Mouse (Mus musculus) forebrain, embryonic 16.5 days (tissue): ENCODE data around the gene Zbtb34. TPM values are rescaled to one million over a fixed set of nuclear protein-coding genes. Genes with fewer than 3 reads are reported as not detected.

Experiments used
- ATAC-seq: fragments of 200-750 bp; cut with Nextera tagmentation; 2 replicates; pipeline ENCODE4 v1.8.0; 2017; ENCODE audit warnings: mild to moderate bottlenecking, moderate library complexity
- H3K27ac ChIP-seq: fragments of 300-500 bp; sonication (generic); 2 replicates; pipeline ENCODE4 v1.5.1; 2014; ENCODE audit warnings: low read length, control low read depth
- H3K27me3 ChIP-seq: fragments of 300-500 bp; sonication (generic); replicated peaks from 2 replicates; pipeline ENCODE4 v1.6.1; 2014; ENCODE audit warnings: low read length; ENCODE audit not compliant: control insufficient read depth, insufficient read depth
- H3K36me3 ChIP-seq: fragments of 300-500 bp; sonication (generic); 2 replicates; pipeline ENCODE4 v1.6.1; 2014; ENCODE audit not compliant: control insufficient read depth, insufficient read depth
- H3K4me1 ChIP-seq: fragments of 300-500 bp; sonication (generic); replicated peaks from 2 replicates; pipeline ENCODE4 v1.6.1; 2014; ENCODE audit warnings: low read length; ENCODE audit not compliant: control insufficient read depth, insufficient read depth
- H3K4me2 ChIP-seq: fragments of 300-500 bp; sonication (generic); 2 replicates; pipeline ENCODE4 v1.6.1; 2014; ENCODE audit warnings: mild to moderate bottlenecking, low read length, control low read depth
- H3K4me3 ChIP-seq: fragments of 300-500 bp; sonication (generic); replicated peaks from 2 replicates; pipeline ENCODE4 v1.5.1; 2014; ENCODE audit warnings: mild to moderate bottlenecking, low read length, control low read depth
- H3K9ac ChIP-seq: fragments of 300-500 bp; sonication (generic); replicated peaks from 2 replicates; pipeline ENCODE4 v1.6.1; 2014; ENCODE audit warnings: low read depth, low read length, control low read depth
- H3K9me3 ChIP-seq: fragments of 300-500 bp; sonication (generic); 2 replicates; pipeline ENCODE4 v1.6.1; 2016; ENCODE audit warnings: low read length; ENCODE audit not compliant: control insufficient read depth
- WGBS: fragments of 180-500 bp; shearing (Covaris S2); extraction: QIAGEN DNeasy Blood & Tissue Kit; methylation state at CpG from one replicate; pipeline ENCODE4 v1.1.7; 2014; 5-methylcytosine and 5-hydroxymethylcytosine counted together
- polyA plus RNA-seq: library from polyadenylated mRNA; unstranded; fragments of >200 nt; fragmentation: Nextera tagmentation; extraction: Ambion mirVana; gene quantifications from 2 replicates; pipeline ENCODE4 v1.2.1, GENCODE M21; 2015

Gene Zbtb34
- polyA plus RNA-seq, 1 experiment from 2014 or later = 10.1 TPM

DNA sequence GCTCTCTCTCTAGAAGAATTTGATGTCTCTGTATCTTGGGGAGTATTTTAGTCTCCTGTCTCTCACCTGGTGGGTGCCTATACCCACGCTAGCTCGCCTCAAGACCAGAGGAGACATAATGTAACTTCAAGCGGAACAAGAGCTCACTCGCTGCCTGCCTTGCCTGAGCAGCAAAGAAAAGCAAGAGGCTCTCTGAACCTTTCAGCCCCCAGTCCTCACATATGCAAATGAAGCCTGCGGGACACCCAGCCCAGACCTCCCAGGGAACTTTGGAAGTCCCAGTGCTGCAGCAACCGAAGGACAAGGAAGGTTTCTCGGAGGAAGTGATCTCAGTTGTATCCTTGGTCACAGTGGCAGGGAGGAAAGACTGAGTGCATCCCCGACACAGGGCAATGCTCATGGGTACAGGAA is 8.4 kb upstream of the Zbtb34 start:
- whole genome bisulfite sequencing = 6% methylated on average over 8 of the region's 8 CpGs
- no peak for ATAC-seq

GRCm38 (mm10) chr2:33438377-33438776 is 7.3 kb upstream of the Zbtb34 start:
- WGBS = 24% methylated on average over 2 of the region's 2 CpGs
- Histone ChIP-seq H3K4me3 (no peak overlapping the region), H3K27ac (no peak overlapping the region), H3K4me2 (no peak overlapping the region), H3K27me3 (no peaks in the 10 kb centered on the region), H3K4me1 (peaks cover 16% of the 10 kb centered on the region), H3K36me3 (no peaks in the 10 kb centered on the region), H3K9me3 (no peaks in the 10 kb centered on the region), H3K9ac (no peak overlapping the region)
- ATAC-seq = no peak

More for the DNA sequence above, 8.4 kb upstream of the Zbtb34 start:
- Histone ChIP-seq H3K4me3 (no peak overlapping the region), H3K36me3 (no peaks in the 10 kb centered on the region), H3K9me3 (no peaks in the 10 kb centered on the region), H3K27ac (no peak overlapping the region), H3K27me3 (no peaks in the 10 kb centered on the region), H3K4me2 (no peak overlapping the region), H3K9ac (no peak overlapping the region), H3K4me1 (peaks cover 16% of the 10 kb centered on the region)

DNA sequence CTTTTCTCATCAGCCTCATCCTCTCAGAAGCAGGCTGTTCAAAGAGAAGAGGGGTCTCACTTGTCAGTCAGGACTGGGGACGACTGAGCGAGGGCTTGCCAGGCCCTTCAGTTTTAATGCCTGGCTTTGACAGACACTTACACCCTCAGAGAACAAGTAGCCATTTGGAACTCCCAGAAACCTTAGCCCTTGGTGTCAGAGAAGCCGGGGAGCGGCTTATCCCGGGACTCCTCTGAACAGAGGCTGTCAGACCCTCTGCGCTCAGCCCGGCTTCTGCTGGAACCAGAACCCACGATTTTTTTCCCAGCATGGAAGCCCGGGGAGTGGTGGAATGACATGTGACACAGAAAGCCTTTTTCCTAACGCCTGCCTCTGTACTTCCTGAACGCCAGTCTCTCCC is 6.1 kb upstream of the Zbtb34 start:
- no peaks in the 10 kb centered on the region for H3K27me3 ChIP-seq
- peaks cover 16% of the 10 kb centered on the region for H3K4me1 ChIP-seq
- no peaks in the 10 kb centered on the region for H3K36me3 ChIP-seq
- WGBS = 30% methylated on average over 11 of the region's 11 CpGs
- no peak for ATAC-seq
- no peak overlapping the region for H3K4me3 ChIP-seq
- no peak overlapping the region for H3K4me2 ChIP-seq
- H3K9ac ChIP-seq = no peak overlapping the region
- no peaks in the 10 kb centered on the region for H3K9me3 ChIP-seq
- H3K27ac ChIP-seq = no peak overlapping the region

DNA sequence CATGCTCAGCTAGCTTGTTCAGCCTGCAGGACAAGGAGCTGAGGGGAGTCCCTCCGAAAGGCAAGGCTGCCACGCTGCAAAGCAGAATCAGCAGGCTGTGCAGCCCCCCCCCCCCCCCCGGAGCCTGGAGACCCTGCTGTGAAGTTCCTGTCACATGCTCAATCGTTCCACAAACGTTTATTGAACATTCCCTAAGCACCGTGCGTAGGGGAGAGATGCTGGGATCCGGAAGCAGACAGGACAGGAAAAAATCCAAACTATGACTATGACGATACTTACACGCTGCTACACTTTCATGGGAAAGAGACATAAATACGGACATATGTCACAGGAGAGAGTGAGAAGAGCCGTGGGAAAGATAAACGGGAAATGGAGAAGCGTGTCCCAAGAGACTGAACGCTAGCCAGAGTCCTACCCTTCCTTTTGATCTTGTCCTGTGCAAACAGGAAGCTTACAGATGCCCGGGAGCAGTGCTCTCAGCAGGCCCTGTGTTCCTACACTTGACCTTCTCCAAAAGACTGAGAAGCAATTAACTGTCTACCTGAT is 5.0 kb upstream of the Zbtb34 start:
- H3K9ac ChIP-seq = peak overlapping the region; percentile 26; the same call in 1 of the 2 replicates
- ATAC-seq = no peak

DNA sequence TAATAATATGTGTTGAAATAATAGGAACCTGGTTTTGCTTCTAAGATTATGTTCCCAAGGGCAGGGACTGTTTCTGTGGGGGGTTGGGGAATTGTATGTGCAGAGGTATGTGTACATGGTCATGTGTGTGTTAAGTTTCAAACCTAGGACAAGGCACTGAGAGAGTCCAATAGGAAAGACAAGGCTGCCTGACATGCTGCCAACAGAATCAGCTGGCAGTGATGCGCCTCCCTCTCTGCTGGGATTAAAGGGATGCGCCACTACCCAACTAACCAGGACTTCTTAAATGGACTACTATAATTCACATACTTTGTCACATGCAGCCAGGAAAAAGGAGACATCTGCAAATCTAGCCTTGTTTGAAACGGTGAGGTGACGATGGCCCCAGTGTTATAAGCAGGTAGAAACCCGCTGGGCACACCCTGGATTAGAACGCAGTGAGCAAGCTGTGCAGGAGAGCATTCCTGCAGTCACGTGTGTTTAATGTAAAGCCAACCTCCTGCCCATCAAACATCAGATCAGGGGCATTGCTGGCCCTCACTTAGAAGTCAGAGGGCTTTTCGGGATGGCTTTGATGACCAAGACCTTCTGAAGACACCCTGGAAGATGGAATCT is 4.0 kb upstream of the Zbtb34 start:
- peak overlapping the region; percentile 42; the same call in 1 of the 2 replicates for H3K4me2 ChIP-seq
- H3K27ac ChIP-seq = no peak overlapping the region
- WGBS = 43% methylated on average over 8 of the region's 8 CpGs

More for the DNA sequence above, 5.0 kb upstream of the Zbtb34 start:
- Histone ChIP-seq H3K4me2 (peak overlapping the region; percentile 42), H3K4me1 (peaks cover 19% of the 10 kb centered on the region), H3K9me3 (no peaks in the 10 kb centered on the region), H3K36me3 (no peaks in the 10 kb centered on the region), H3K4me3 (peak overlapping the region; percentile 14), H3K27me3 (no peaks in the 10 kb centered on the region), H3K27ac (no peak overlapping the region)
- 9% methylated on average over 16 of the region's 16 CpGs for WGBS

DNA sequence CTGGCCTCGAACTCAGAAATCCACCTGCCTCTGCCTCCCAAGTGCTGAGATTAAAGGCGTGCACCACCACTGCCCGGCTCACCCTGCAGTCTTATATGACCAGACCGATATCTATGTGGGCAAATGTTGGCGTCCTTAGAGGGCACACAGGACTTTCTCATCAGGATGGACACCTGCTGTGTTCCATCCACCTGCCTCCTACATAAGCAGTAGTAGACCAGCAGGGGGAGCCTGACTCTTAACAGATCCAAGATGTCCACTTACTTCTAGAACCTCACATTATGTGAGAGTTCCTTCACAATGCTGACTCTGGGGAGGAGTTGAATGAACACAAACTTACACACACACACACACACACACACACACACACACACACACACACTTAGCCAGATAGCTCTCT is 1.8 kb upstream of the Zbtb34 start:
- Histone ChIP-seq H3K27ac (no peak overlapping the region), H3K4me2 (no peak overlapping the region), H3K9ac (no peak overlapping the region), H3K4me1 (peaks cover 38% of the 10 kb centered on the region), H3K36me3 (0 out of 2 replicates have a peak, but pooled peaks cover 2% of the 10 kb centered on the region), H3K9me3 (no peaks in the 10 kb centered on the region), H3K4me3 (no peak overlapping the region), H3K27me3 (no peaks in the 10 kb centered on the region)
- 61% methylated on average over 5 of the region's 5 CpGs for WGBS
- ATAC-seq = no peak

More for the DNA sequence above, 4.0 kb upstream of the Zbtb34 start:
- ATAC-seq = no peak
- Histone ChIP-seq H3K9ac (no peak overlapping the region), H3K9me3 (no peaks in the 10 kb centered on the region), H3K27me3 (no peaks in the 10 kb centered on the region), H3K4me3 (no peak overlapping the region), H3K4me1 (peaks cover 19% of the 10 kb centered on the region), H3K36me3 (no peaks in the 10 kb centered on the region)

GRCm38 (mm10) chr2:33430081-33430770 is 898 bp downstream of the Zbtb34 start:
- H3K9ac ChIP-seq = peak overlapping the region; percentile 96
- peak overlapping the region; percentile 95 for H3K4me3 ChIP-seq
- WGBS = 9% methylated on average over 13 of the region's 13 CpGs
- H3K4me1 ChIP-seq = peaks cover 33% of the 10 kb centered on the region
- H3K9me3 ChIP-seq = no peaks in the 10 kb centered on the region
- ATAC-seq = no peak
- H3K4me2 ChIP-seq = peak overlapping the region; percentile 91
- H3K27me3 ChIP-seq = no peaks in the 10 kb centered on the region
- peak overlapping the region; percentile 37; the same call in 1 of the 2 replicates for H3K27ac ChIP-seq
- 0 out of 2 replicates have a peak, but pooled peaks cover 2% of the 10 kb centered on the region for H3K36me3 ChIP-seq

DNA sequence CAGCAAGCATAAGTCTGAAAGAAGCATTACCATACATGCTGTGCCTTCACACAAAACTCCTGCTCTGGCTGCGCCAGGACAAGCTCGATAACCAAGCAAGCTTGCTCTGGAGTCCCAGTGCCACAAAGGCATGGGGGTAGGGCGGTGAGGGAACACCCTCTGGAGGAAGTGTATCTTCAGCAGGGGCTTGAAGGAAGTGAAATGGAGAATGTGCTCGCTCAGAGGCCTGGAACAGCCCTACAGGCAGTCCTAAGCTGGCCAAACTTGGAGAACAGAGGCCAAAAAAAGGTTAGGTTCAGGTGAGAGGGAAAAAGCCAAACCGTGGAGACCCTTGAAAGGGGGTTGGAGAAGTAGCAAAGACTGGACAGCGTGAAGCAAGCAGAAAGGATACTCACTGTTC is 1.8 kb downstream of the Zbtb34 start:
- peak overlapping the region; percentile 2; the same call in 1 of the 2 replicates for H3K4me3 ChIP-seq
- H3K9ac ChIP-seq = no peak overlapping the region
- 45% methylated on average over 6 of the region's 6 CpGs for WGBS
- 0 out of 2 replicates have a peak, but pooled peaks cover 2% of the 10 kb centered on the region for H3K36me3 ChIP-seq
- H3K27ac ChIP-seq = no peak overlapping the region
- peaks cover 33% of the 10 kb centered on the region for H3K4me1 ChIP-seq
- H3K9me3 ChIP-seq = no peaks in the 10 kb centered on the region
- no peak for ATAC-seq
- H3K27me3 ChIP-seq = no peaks in the 10 kb centered on the region
- peak overlapping the region; percentile 91 for H3K4me2 ChIP-seq

DNA sequence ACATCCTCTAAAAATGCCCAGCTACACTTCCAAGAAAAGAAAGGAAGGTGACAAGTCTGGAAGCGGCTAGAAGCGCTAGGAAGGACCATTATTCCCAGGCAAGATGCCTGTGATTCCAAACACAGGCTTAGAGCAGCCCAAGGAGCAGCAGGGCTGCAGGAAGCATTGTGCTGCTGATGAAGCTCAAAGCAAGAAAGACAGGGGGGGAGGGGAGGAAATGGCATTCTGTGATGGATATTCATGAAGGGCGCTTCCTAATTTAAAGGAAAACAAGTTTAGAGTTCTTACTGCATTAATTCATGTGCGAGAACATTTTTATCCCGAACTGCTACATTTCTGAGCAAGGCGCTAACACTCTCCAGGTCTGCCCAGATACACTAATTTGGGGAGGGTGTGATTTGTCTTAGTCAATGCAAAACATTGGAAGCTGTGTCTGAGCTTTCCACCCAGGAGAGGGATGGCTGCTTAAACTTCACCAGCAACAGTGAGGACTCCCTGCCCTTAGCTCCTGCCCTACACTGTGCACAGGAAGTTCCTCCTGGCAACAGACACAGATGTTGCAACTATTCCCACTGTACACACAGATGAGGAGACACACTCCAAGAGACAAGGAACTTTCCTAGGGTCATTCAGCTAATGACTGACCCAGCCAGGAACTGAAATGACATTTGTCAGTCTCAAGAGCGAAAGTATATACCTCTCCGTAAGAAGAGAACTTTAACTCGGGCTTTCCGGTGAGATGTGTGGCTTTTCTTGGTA is 4.3 kb downstream of the Zbtb34 start:
- Histone ChIP-seq H3K4me3 (no peak overlapping the region), H3K9ac (no peak overlapping the region), H3K9me3 (no peaks in the 10 kb centered on the region), H3K27ac (0 out of 2 replicates have a peak overlapping the region, but pooled peaks have one; percentile 43), H3K27me3 (no peaks in the 10 kb centered on the region), H3K36me3 (0 out of 2 replicates have a peak, but pooled peaks cover 2% of the 10 kb centered on the region), H3K4me1 (peaks cover 33% of the 10 kb centered on the region), H3K4me2 (no peak overlapping the region)
- WGBS = 64% methylated on average over 10 of the region's 10 CpGs
- ATAC-seq = no peak
